Mouse (Mus musculus) midbrain, embryonic 13.5 days (tissue): ENCODE results near the gene Gpr33. TPM values are rescaled to one million over a fixed set of nuclear protein-coding genes. Genes with fewer than 3 reads are reported as not detected.

Experiments
- ATAC-seq: fragments of 200-750 bp; cut with Nextera tagmentation; 2 replicates; pipeline ENCODE4 v1.8.0; 2017; ENCODE audit warnings: mild to moderate bottlenecking, moderate TSS enrichment, moderate library complexity
- H3K27ac ChIP-seq: fragments of 300-500 bp; sonication (generic); 2 replicates; pipeline ENCODE4 v1.5.1; 2015; ENCODE audit warnings: inconsistent platforms, mild to moderate bottlenecking, moderate library complexity
- H3K27me3 ChIP-seq: fragments of 300-500 bp; sonication (generic); 2 replicates; pipeline ENCODE4 v1.6.1; 2015; ENCODE audit warnings: mild to moderate bottlenecking, inconsistent platforms
- H3K36me3 ChIP-seq: fragments of 300-500 bp; sonication (generic); 2 replicates; pipeline ENCODE4 v1.6.1; 2015; ENCODE audit warnings: mild to moderate bottlenecking, inconsistent platforms
- H3K4me1 ChIP-seq: fragments of 300-500 bp; sonication (generic); replicated peaks from 2 replicates; pipeline ENCODE4 v1.6.1; 2015; ENCODE audit warnings: inconsistent platforms
- H3K4me2 ChIP-seq: fragments of 300-500 bp; sonication (generic); replicated peaks from 2 replicates; pipeline ENCODE4 v1.6.1; 2015; ENCODE audit warnings: moderate library complexity, mild to moderate bottlenecking, inconsistent platforms
- H3K4me3 ChIP-seq: fragments of 300-500 bp; sonication (generic); replicated peaks from 2 replicates; pipeline ENCODE4 v1.5.1; 2015; ENCODE audit warnings: mild to moderate bottlenecking, inconsistent platforms
- H3K9ac ChIP-seq: fragments of 300-500 bp; sonication (generic); replicated peaks from 2 replicates; pipeline ENCODE4 v1.6.1; 2015; ENCODE audit warnings: mild to moderate bottlenecking, inconsistent platforms
- H3K9me3 ChIP-seq: fragments of 300-500 bp; sonication (generic); 2 replicates; pipeline ENCODE4 v1.6.1; 2016; ENCODE audit warnings: mild to moderate bottlenecking, inconsistent platforms
- WGBS: fragments of 180-500 bp; shearing (Covaris S2); methylation state at CpG from one replicate; pipeline ENCODE4 v1.1.7; 2015; 5-methylcytosine and 5-hydroxymethylcytosine counted together
- polyA plus RNA-seq: library from polyadenylated mRNA; unstranded; fragments of >200 nt; fragmentation: Nextera tagmentation; extraction: Ambion mirVana; gene quantifications from 2 replicates; pipeline ENCODE4 v1.2.1, GENCODE M21; 2015

Gpr33 gene
- polyA plus RNA-seq, 1 experiment from 2014 or later = not detected

DNA sequence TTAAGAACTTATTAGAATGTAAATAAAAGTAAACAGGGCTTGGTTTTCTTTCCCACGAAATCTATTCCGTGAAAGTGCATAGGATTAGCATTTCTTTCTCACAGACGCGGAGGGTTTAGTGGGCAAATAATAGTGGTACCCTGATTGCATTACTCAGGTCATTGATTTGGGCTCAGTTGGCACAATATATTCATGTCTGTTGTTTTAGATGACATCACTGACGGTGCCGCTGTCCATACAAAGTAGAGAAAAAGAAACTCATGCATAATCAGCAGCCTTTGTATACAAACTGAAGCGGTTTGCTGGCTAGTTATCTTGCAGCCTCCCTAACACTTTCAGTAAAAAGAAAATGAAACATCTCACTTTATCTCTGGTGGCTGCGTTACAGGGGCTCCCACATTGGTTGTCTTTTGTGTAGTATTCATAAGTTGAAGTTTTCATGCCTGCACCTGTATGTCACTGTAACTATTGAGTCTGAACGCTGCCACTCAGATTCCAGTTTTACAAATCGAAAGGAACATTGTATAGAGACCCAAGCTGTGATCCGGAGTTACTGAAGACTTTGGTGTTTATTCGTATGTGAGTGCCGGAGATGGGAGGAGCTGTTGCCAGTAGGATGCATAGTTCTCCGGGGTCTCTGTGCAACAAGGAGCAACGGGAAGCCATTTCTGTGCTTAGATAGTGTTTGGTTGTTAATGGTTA is 17.8 kb downstream of the Gpr33 start:
- peaks cover 15% of the 10 kb centered on the region for H3K4me1 ChIP-seq
- H3K27me3 ChIP-seq = no peaks in the 10 kb centered on the region
- H3K36me3 ChIP-seq = no peaks in the 10 kb centered on the region
- no peaks in the 10 kb centered on the region for H3K9me3 ChIP-seq
- peak; percentile 35; the same call in 1 of the 2 replicates for ATAC-seq
- H3K4me3 ChIP-seq = peak overlapping the region; percentile 27
- peak overlapping the region; percentile 53; the same call in 1 of the 2 replicates for H3K27ac ChIP-seq
- H3K9ac ChIP-seq = peak overlapping the region; percentile 37
- 25% methylated on average over 15 of the region's 15 CpGs for WGBS
- peak overlapping the region; percentile 53 for H3K4me2 ChIP-seq

DNA sequence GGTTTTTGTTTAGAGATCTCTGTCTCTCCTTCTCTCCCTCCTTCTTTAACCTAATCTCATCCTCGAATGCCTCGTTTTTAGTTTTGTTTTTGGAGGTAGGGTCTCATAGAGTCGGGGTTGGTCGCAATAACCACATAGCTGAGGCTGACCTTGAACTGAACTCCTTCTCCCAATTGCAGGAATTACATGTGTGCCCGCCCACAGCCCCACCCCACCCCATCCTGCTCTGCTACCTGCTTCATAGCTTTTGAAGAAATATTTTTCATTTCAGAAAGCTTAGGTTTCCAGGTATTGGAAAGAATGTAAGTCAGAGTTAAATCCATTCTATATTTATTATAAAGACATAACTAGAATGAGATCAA is 21.2 kb downstream of the Gpr33 start:
- no peaks in the 10 kb centered on the region for H3K9me3 ChIP-seq
- no peaks in the 10 kb centered on the region for H3K36me3 ChIP-seq
- peaks cover 15% of the 10 kb centered on the region for H3K4me1 ChIP-seq
- H3K27ac ChIP-seq = no peak overlapping the region
- peak; percentile 72 for ATAC-seq
- WGBS = 47% methylated on average over 5 of the region's 5 CpGs
- peak overlapping the region; percentile 61 for H3K4me3 ChIP-seq
- no peaks in the 10 kb centered on the region for H3K27me3 ChIP-seq
- peak overlapping the region; percentile 68 for H3K4me2 ChIP-seq
- no peak overlapping the region for H3K9ac ChIP-seq

DNA sequence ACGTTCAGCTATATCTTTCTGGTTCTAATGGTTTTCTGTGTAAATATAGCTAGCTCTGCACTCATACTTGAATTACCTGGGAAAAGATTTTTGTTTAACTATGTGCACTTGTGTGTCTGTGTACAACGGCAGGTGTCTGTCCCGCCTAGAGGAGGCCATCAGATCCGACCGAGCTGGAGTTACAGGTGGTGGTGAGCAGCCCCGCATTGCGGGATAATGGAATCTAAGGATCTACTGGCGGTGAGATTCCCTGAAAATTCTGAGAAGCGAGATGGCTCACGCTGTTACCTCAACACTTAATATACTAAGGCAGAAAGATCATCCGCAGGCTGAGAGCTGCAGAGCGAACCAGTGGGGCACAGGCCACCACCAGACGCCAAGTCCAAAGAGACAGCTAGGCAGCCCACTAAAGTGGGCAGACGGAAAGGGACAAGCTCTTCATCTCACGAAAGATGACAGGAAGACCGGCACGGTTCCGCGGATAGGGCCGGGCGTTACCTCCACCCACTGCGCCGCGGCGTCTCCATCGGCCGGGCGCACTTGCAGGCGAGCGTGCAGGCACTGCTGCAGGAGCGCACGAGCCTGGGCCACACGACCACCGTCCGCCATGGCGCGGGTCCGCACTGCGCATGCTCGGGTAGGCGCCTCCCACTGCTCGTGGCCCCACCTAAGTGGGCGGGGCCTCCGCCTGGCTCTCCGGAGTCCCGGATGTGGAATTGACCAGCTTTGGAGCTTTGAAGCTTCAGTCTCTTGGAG is 21.8 kb downstream of the Gpr33 start, which contains the start of gene Dtd2:
TSS of gene Dtd2 (minus strand) at position 625 of the 756 bp plus-strand sequence.
- Histone ChIP-seq H3K36me3 (no peaks in the 10 kb centered on the region), H3K27ac (peak within 1 kb of the TSS; percentile 70), H3K27me3 (no peaks in the 10 kb centered on the region), H3K4me2 (peak within 1 kb of the TSS; percentile 68), H3K9me3 (no peaks in the 10 kb centered on the region), H3K4me1 (peaks cover 15% of the 10 kb centered on the region), H3K4me3 (peak within 1 kb of the TSS; percentile 61), H3K9ac (peak within 1 kb of the TSS; percentile 69)
- WGBS = 2% methylated on average over 46 of the region's 46 CpGs
- peak; percentile 93 for ATAC-seq

DNA sequence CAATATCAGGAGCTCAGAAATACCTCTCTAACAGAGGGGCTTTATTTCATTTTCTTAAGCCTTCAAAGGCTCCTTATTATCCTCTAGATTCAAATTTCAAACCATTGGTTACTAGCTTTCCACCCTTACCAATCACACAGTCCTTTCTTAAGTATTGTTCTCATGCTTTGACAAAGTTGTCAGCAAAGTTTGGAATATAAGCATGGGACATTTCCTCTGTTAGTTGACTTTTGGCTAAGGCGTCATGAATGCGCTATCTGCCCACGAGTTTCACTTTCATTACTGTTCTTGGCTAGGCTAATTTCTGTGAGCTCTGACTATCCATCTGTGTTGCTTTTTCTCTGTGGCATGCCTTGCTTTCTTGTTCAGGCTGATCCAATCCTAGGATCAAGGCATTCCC is 25.1 kb downstream of the Gpr33 start:
- H3K4me2 ChIP-seq = no peak overlapping the region
- ATAC-seq = no peak

DNA sequence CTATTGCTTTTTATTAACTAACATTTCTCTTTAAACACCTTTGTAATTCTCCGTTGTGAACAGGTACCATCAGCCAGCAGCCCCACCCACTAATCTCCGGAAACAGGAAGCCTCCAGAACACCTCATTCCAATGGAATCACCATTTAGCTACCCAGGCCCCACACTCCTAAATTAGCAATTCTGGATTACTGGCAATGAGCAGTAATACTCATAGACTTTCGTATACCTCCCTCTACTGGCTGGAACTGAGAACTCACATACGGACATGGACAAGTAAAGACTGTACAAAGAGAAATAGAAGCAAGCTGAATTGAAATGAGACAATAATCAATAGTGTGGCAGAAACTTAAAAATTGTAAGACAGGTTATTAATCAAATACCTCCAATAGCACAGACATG is 26.3 kb downstream of the Gpr33 start:
- no peak overlapping the region for H3K9ac ChIP-seq
- 33% methylated on average over 4 of the region's 4 CpGs for WGBS
- H3K4me3 ChIP-seq = no peak overlapping the region
- ATAC-seq = peak; percentile 62; the same call in 1 of the 2 replicates
- no peaks in the 10 kb centered on the region for H3K27me3 ChIP-seq
- peaks cover 24% of the 10 kb centered on the region for H3K36me3 ChIP-seq
- no peaks in the 10 kb centered on the region for H3K9me3 ChIP-seq
- no peak overlapping the region for H3K27ac ChIP-seq
- H3K4me2 ChIP-seq = no peak overlapping the region
- H3K4me1 ChIP-seq = peaks cover 5% of the 10 kb centered on the region

More for the DNA sequence above, 25.1 kb downstream of the Gpr33 start:
- peaks cover 17% of the 10 kb centered on the region for H3K36me3 ChIP-seq
- no peak overlapping the region for H3K4me3 ChIP-seq
- no peaks in the 10 kb centered on the region for H3K27me3 ChIP-seq
- WGBS = 97% methylated on average over 3 of the region's 3 CpGs
- H3K9me3 ChIP-seq = no peaks in the 10 kb centered on the region
- no peak overlapping the region for H3K9ac ChIP-seq
- H3K4me1 ChIP-seq = peaks cover 5% of the 10 kb centered on the region
- H3K27ac ChIP-seq = no peak overlapping the region

DNA sequence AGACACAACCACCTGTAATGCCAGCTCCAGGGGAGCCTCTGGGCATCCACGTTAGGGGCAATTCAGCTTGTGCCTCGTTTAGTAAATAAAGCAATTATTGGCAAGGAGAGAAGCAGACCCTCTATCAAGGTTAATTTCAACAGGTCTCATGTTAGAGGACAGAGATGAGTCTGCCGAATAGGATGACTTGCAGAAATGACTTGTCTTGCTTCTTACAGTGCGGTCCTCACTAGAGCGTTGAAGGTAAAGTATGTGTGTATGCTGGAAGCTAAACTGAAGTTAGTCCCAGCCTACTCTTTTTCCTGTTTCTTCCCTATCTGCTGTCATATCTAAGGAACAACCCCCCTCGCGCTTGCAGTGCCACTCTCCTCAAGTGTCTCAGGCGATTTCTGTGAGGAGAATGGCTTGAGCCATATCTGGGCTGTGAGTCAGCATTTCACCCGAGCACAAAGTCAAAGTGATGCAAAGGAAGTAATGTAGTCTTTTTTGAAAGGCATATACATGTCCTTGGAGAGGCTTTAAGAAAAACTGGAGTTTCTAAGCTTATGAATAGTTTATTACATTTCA is 29.4 kb downstream of the Gpr33 start:
- Histone ChIP-seq H3K9ac (no peak overlapping the region), H3K36me3 (peaks cover 43% of the 10 kb centered on the region), H3K4me2 (no peak overlapping the region), H3K27ac (no peak overlapping the region), H3K9me3 (no peaks in the 10 kb centered on the region), H3K4me3 (no peak overlapping the region), H3K27me3 (no peaks in the 10 kb centered on the region), H3K4me1 (no peaks in the 10 kb centered on the region)
- ATAC-seq = no peak
- WGBS = 92% methylated on average over 9 of the region's 9 CpGs

DNA sequence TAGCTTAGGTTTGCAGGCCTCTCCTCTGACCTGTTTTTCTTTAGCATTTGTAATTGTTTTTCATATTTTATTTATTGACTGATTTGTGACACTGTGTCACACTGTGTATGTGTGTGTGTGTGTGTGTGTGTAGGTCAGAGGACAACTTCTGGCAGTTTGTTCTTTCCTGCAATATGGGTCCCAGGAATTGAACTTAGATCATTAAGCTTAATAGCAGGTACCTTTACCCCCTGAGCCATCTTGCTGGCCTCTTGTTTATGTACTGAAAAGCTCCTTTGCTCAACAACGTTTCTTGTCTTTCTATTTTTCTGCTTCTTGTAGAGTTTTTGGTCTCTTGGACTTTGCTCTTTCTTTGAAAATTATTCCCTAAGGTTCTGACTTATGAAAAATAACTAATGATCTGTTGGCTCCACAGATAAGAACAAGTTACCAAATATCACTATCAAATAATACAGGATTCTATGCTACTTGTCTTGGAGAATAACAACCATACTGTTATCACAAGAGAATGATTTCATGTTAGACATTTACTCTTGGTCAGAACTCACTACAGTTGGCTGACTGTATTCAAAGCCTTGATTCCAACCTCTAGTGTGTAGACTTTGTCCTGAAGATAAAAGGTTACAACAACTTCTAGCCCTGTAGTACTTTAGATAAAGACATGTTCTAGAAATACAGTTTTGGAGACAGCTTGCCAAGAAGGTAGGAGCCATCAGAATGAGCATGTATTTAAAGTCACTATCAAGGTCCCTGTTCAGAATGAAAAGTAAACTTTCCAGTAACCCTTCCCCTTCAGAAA is 31.9 kb downstream of the Gpr33 start:
- no peak overlapping the region for H3K9ac ChIP-seq
- no peaks in the 10 kb centered on the region for H3K27me3 ChIP-seq
- WGBS = 88% methylated on average over 1 of the region's 1 CpGs
- H3K4me1 ChIP-seq = no peaks in the 10 kb centered on the region
- H3K9me3 ChIP-seq = no peaks in the 10 kb centered on the region
- no peak overlapping the region for H3K4me2 ChIP-seq
- H3K27ac ChIP-seq = no peak overlapping the region
- no peak for ATAC-seq
- peaks cover 43% of the 10 kb centered on the region for H3K36me3 ChIP-seq
- no peak overlapping the region for H3K4me3 ChIP-seq

DNA sequence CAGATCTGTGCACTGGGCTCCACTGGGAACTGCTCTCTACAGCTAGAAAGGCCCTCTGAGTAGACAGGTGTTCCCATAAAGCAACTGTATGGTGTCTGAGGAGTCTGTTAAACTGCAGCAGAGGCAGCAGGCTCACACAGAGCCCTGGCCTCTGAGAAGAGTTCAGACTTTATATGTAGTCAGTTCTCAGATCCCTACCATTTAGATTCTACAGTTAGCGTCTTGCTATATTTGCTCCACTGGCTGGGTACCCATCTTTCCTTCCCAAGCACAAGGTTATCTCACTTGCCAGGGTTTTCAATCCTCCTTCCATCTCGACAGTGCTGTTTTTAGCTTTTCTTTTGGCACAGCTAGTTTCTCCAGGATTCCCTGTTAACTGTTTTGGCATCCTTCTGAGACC is 37.2 kb downstream of the Gpr33 start:
- Histone ChIP-seq H3K36me3 (peaks cover 17% of the 10 kb centered on the region), H3K9me3 (no peaks in the 10 kb centered on the region), H3K4me2 (no peak overlapping the region), H3K9ac (no peak overlapping the region), H3K27ac (no peak overlapping the region), H3K4me1 (no peaks in the 10 kb centered on the region), H3K27me3 (no peaks in the 10 kb centered on the region), H3K4me3 (no peak overlapping the region)
- no peak for ATAC-seq
- 84% methylated on average over 2 of the region's 2 CpGs for WGBS

DNA sequence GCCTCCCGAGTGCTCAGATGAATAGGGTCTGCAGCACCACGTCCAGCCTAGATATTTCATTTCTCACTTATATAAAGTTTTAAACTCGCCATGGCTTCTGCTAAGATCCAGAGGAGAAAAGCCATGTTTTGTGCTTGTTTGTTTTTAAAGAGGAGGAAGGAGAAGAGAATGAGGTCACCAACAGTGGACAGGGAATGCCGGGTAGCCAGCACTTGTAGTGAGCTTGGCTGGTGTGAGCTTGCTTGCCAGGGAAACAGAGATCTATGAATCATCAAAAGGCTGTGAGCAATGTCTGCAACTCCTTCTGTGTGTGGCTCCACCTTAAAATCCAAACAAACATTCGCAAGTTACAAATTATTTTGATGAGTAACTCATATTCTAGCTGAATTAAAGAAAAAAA is 39.3 kb downstream of the Gpr33 start:
- Histone ChIP-seq H3K4me3 (no peak overlapping the region), H3K36me3 (no peaks in the 10 kb centered on the region), H3K9me3 (no peaks in the 10 kb centered on the region), H3K4me2 (no peak overlapping the region), H3K27ac (no peak overlapping the region), H3K9ac (no peak overlapping the region), H3K4me1 (no peaks in the 10 kb centered on the region), H3K27me3 (no peaks in the 10 kb centered on the region)
- 89% methylated on average over 5 of the region's 5 CpGs for WGBS
- no peak for ATAC-seq

DNA sequence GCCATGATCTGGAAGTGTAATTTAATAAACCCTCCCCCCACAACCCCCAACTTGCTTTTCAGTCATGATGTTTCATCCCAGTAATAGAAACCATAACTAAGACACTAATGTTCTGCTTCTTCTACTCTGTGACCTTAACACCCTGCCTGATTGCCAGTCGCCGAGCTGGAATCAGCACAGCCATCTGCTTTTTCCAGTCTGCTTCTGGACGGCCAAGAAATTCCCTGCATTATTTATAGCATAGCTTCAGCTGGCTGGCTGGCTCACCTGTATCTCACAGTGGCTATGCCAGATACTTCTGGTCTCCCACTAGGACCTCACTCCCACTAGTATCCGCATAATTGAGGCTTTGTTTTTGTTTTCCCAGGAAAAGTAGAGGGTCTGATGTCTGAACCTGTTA is 42.0 kb downstream of the Gpr33 start:
- H3K36me3 ChIP-seq = no peaks in the 10 kb centered on the region
- no peak overlapping the region for H3K4me3 ChIP-seq
- H3K4me1 ChIP-seq = no peaks in the 10 kb centered on the region
- no peak overlapping the region for H3K27ac ChIP-seq
- no peak overlapping the region for H3K9ac ChIP-seq
- H3K4me2 ChIP-seq = no peak overlapping the region
- H3K27me3 ChIP-seq = no peaks in the 10 kb centered on the region
- no peak for ATAC-seq
- no peaks in the 10 kb centered on the region for H3K9me3 ChIP-seq
- 88% methylated on average over 4 of the region's 4 CpGs for WGBS

DNA sequence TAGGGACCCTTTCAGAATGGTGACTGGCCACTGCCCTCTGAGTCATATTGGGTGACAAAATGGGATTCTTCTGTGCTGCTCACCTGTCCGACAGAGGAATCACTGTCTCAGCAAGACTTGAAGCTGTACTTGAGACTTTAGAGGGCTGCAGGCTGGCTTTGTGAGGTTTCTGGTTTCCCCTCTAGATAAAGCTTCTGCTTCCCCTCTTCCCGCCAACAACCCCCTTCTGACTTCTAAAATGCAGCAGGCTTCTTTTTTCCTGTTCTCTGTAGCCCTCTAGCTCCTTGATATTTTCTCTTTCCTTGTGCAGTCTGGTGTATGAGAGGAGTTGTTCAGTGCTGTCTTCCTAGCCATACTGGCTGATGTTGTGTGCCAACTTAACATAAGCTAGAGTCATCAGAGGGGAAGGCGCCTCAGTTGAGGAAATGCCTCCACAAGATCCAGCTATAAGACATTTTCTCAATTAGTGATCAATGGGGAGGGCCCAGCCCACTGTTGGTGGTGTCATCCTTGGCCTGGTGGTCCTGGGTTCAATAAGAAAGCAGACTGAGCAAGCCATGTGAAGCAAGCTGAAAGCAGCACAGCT is 42.6 kb downstream of the Gpr33 start:
- Histone ChIP-seq H3K4me3 (no peak overlapping the region), H3K27ac (no peak overlapping the region), H3K36me3 (no peaks in the 10 kb centered on the region), H3K27me3 (no peaks in the 10 kb centered on the region), H3K9ac (no peak overlapping the region), H3K4me1 (no peaks in the 10 kb centered on the region), H3K4me2 (no peak overlapping the region), H3K9me3 (no peaks in the 10 kb centered on the region)
- no peak for ATAC-seq
- 88% methylated on average over 3 of the region's 3 CpGs for WGBS
